Mouse (Mus musculus) spleen, embryonic (tissue): Measurements from ENCODE around the gene Gm10488.
"Not testable (repeated sequence)": the region's sequence is repeated elsewhere in the genome, so short reads cannot be mapped to it uniquely, and the experiment has no call there.

Experiments
- CTCF ChIA-PET: fragments of 350-600 bp; sonication (Branson Sonifier 250); formaldehyde crosslinking; loops from one replicate; lab custom pipeline; 2022; lab: Charles Lee

The Gm10488 gene

DNA sequence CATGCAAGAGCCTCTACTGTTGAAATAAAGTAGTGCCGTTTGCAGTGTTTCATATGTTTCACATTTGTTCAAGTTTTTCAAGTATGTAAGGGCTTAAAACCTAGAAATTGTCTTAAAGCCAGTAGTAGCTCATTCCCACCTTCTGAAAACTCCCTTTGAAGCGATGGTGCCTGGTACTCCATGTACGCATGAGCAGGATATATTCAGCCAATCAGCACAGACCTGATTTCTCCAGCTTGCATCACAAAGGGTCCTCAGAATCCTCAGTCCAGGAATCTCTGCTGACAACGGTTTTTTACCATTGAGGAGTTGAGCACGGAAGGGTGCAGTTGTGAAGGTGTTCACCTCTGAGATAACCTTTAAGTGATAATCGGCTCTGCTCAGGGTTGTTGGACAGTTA lies at the start of gene Gm10488:
TSS of gene Gm10488 (plus strand) at position 301 of the 400 bp plus-strand sequence.
- CTCF ChIA-PET: not testable (repeated sequence)
